Mouse (Mus musculus) bone marrow, adult 2 months (tissue): ENCODE measurements at regions not wholly inside any gene's neighbourhood (a gene's known extent, or its start where the extent isn't known, plus 50 kb on each side); places are given as distances from the start of the nearest gene placed in this dataset.

Source experiments
- CTCF ChIP-seq: fragments of 200-500 bp; IDR thresholded peaks from 2 replicates; pipeline ENCODE4 v1.5.1; 2011; ENCODE audit warnings: low read length, control low read depth; ENCODE audit not compliant: control insufficient read depth, insufficient read depth
- POLR2A ChIP-seq: fragments of 200-500 bp; IDR thresholded peaks from 2 replicates; pipeline ENCODE4 v1.6.1; 2011; ENCODE audit warnings: low read depth, mild to moderate bottlenecking, control low read depth, low read length, borderline replicate concordance; ENCODE audit not compliant: control insufficient read depth

DNA sequence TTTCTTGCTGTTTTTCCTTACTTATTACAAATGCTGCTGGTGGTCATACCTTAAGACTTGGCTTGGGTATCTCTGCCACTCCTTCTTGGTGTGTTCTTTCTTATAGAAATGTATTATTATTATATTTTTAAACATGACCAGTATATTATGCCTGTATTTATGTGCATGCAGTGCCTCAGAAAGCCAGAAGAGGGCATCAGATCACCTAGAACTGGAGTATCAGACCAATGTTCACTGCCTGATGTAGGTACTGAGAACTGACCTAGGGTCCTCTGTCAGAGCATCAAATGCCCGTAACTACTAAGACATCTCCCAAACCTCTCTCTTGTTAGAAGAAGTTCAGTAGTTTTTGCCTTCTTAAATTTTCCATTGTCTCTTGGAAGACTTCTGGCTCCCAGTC is 380.7 kb downstream of the Zfp619 start:
- TF ChIP-seq POLR2A (no peak), CTCF (no peak)
